Mouse (Mus musculus) heart, postnatal 0 days (tissue): ENCODE results near the gene 1600014C23Rik.

Experiments
- CTCF ChIP-seq: IDR thresholded peaks from 2 replicates; pipeline ENCODE4 v1.5.1; 2016; ENCODE audit warnings: antibody characterized with exemption, control low read depth, low read depth
- EP300 ChIP-seq: IDR thresholded peaks from 2 replicates; pipeline ENCODE4 v1.6.1; 2016; ENCODE audit warnings: antibody characterized with exemption, low read depth

GRCm38 (mm10) chr17:45757932-45758331, 24.3 kb upstream of the 1600014C23Rik start:
- TF ChIP-seq CTCF (no peak), EP300 (no peak)
